Mouse (Mus musculus): ENCODE measurements around the gene Ciart.

Ciart gene

GRCm38 (mm10) chr3:95891211-95892065 lies 9.4 kb upstream of the Ciart start, which contains the start of gene BC028528:
BC028528 (minus strand) TSS chr3:95892005.
- POLR2A ChIA-PET, result interaction anchor here in 3 of 4 experiments (0.5 to 3.4 kb wide), 38 partner anchors 9 to 1415 kb away, joined by 3 to 20 read pairs (median 4); partner anchors contain the start of genes Ciart (in 3 of the 3), Prpf3 (in 3 of the 3), Car14 (in 2 of the 3) and Hist2h2ac (in 2 of the 3)
- CTCF ChIA-PET, result interaction anchor here in 2 of 4 experiments (0.5 to 2.2 kb wide), 9 partner anchors 9 to 103 kb away, joined by 3 to 10 read pairs (median 3); partner anchors contain the start of genes Car14 (in 1 of the 2), Ciart (in 1 of the 2), Mrps21 (in 1 of the 2) and Prpf3 (in 1 of the 2)

- ChIA-PET CTCF (interaction anchor here in 1 of 4 experiments (0.5 to 2.2 kb wide), 4 partner anchors 17 to 611 kb away, joined by 3 to 10 read pairs (median 4); no protein-coding TSS in a partner anchor), POLR2A (interaction anchor here in 3 of 4 experiments (0.6 to 3.4 kb wide), 15 partner anchors 8 to 168 kb away, joined by 3 to 10 read pairs (median 4); partner anchors contain the start of genes Car14 (in 1 of the 3), Mrps21 (in 1 of the 3), Prpf3 (in 1 of the 3) and Vps45 (in 1 of the 3))
Observed at GRCm38 (mm10) chr3:95889664-95890063, 7.6 kb upstream of the Ciart start.

- ChIA-PET POLR2A (interaction anchor here in 3 of 4 experiments (0.6 to 1.6 kb wide), 8 partner anchors 12 to 502 kb away, joined by 3 to 8 read pairs (median 4); partner anchors contain the start of genes Car14 (in 1 of the 3) and Mrps21 (in 1 of the 3)), CTCF (interaction anchor here in 2 of 4 experiments (0.6 to 1.5 kb wide), 4 partner anchors 17 to 204 kb away, joined by 3 to 5 read pairs (median 4); no protein-coding TSS in a partner anchor)
Observed at GRCm38 (mm10) chr3:95887596-95887995, 5.5 kb upstream of the Ciart start.

GRCm38 (mm10) chr3:95884400-95884799 lies 2.3 kb upstream of the Ciart start:
- POLR2A ChIA-PET, result no interaction called here
- CTCF ChIA-PET, result no interaction called here

GRCm38 (mm10) chr3:95882816-95883425 lies 870 bp upstream of the Ciart start:
- CTCF ChIA-PET, result interaction anchor here in 3 of 4 experiments (0.5 to 1.8 kb wide), 9 partner anchors 8 to 235 kb away, joined by 3 to 16 read pairs (median 3); partner anchors contain the start of gene Mrps21 (in 1 of the 3)
- POLR2A ChIA-PET, result interaction anchor here in 3 of 4 experiments (0.6 to 3.3 kb wide), 51 partner anchors 9 to 830 kb away, joined by 3 to 42 read pairs (median 4); partner anchors contain the start of genes BC028528 (in 3 of the 3), Mrps21 (in 3 of the 3), Car14 (in 2 of the 3) and Prpf3 (in 2 of the 3)

- CTCF ChIA-PET, result no interaction called here
- POLR2A ChIA-PET, result interaction anchor here in 1 of 4 experiments (1.0 kb wide), 1 partner anchor 14 kb away, joined by 3 read pairs; no protein-coding TSS in a partner anchor
Observed at GRCm38 (mm10) chr3:95879063-95879462, 3.0 kb downstream of the Ciart start.

- ChIA-PET CTCF (interaction anchor here in 3 of 4 experiments (0.6 to 1.6 kb wide), 5 partner anchors 10 to 568 kb away, joined by 3 to 5 read pairs (median 4); partner anchors contain the start of gene Ciart (in 1 of the 3)), POLR2A (interaction anchor here in 3 of 4 experiments (0.6 to 3.6 kb wide), 28 partner anchors 8 to 390 kb away, joined by 3 to 42 read pairs (median 4); partner anchors contain the start of genes Prpf3 (in 3 of the 3), Ciart (in 2 of the 3), BC028528 (in 1 of the 3) and Bola1 (in 1 of the 3))
Observed at GRCm38 (mm10) chr3:95872048-95872447, 10.0 kb downstream of the Ciart start.

- POLR2A ChIA-PET, result interaction anchor here (0.5 to 3.6 kb wide), 53 partner anchors 8 to 586 kb away, joined by 3 to 42 read pairs (median 4); partner anchors contain the start of genes Prpf3 (in 4 of the 4), Ciart (in 3 of the 4), Car14 (in 2 of the 4) and Ensa (in 2 of the 4)
- CTCF ChIA-PET, result interaction anchor here (0.5 to 1.6 kb wide), 9 partner anchors 9 to 1027 kb away, joined by 3 to 5 read pairs (median 4); partner anchors contain the start of gene Ciart (in 1 of the 4)
Observed at GRCm38 (mm10) chr3:95871392-95871867, 10.6 kb downstream of the Ciart start, which contains the start of gene Mrps21. Mrps21 (minus strand) TSS chr3:95871519.

GRCm38 (mm10) chr3:95870976-95871375 lies 11.1 kb downstream of the Ciart start:
- POLR2A ChIA-PET, result interaction anchor here (0.5 to 3.6 kb wide), 51 partner anchors 8 to 585 kb away, joined by 3 to 42 read pairs (median 4); partner anchors contain the start of genes Prpf3 (in 4 of the 4), Ciart (in 3 of the 4), Car14 (in 2 of the 4) and Ensa (in 2 of the 4)
- CTCF ChIA-PET, result interaction anchor here (0.5 to 1.6 kb wide), 6 partner anchors 9 to 781 kb away, joined by 3 to 5 read pairs (median 4); partner anchors contain the start of gene Ciart (in 1 of the 4)

GRCm38 (mm10) chr3:95867408-95867807 lies 14.6 kb downstream of the Ciart start:
- ChIA-PET POLR2A (interaction anchor here in 2 of 4 experiments (0.7 to 3.4 kb wide), 8 partner anchors 9 to 96 kb away, joined by 3 to 14 read pairs (median 4); partner anchors contain the start of genes Ciart (in 2 of the 2) and Prpf3 (in 1 of the 2)), CTCF (interaction anchor here in 1 of 4 experiments (0.5 kb wide), 1 partner anchor 44 kb away, joined by 4 read pairs; no protein-coding TSS in a partner anchor)

- ChIA-PET POLR2A (interaction anchor here in 3 of 4 experiments (0.7 to 4.0 kb wide), 21 partner anchors 8 to 377 kb away, joined by 3 to 20 read pairs (median 7); partner anchors contain the start of genes Prpf3 (in 3 of the 3), Ciart (in 2 of the 3), Aph1a (in 1 of the 3) and Car14 (in 1 of the 3)), CTCF (interaction anchor here in 3 of 4 experiments (0.8 to 2.6 kb wide), 6 partner anchors 10 to 42 kb away, joined by 4 to 9 read pairs (median 4); partner anchors contain the start of gene Prpf3 (in 1 of the 3))
Observed at GRCm38 (mm10) chr3:95866071-95866470, 16.0 kb downstream of the Ciart start.

GRCm38 (mm10) chr3:95865571-95865970 lies 16.5 kb downstream of the Ciart start:
- CTCF ChIA-PET, result interaction anchor here (0.6 to 2.6 kb wide), 11 partner anchors 9 to 1382 kb away, joined by 3 to 9 read pairs (median 5); partner anchors contain the start of gene Prpf3 (in 1 of the 4)

GRCm38 (mm10) chr3:95865050-95865449 lies 17.0 kb downstream of the Ciart start:
- ChIA-PET POLR2A (interaction anchor here (0.5 to 4.0 kb wide), 45 partner anchors 9 to 431 kb away, joined by 3 to 20 read pairs (median 4); partner anchors contain the start of genes Ciart (in 3 of the 4), Prpf3 (in 3 of the 4), Car14 (in 2 of the 4) and Arnt (in 1 of the 4)), CTCF (interaction anchor here (0.6 to 2.6 kb wide), 16 partner anchors 9 to 1382 kb away, joined by 3 to 9 read pairs (median 4); partner anchors contain the start of gene Prpf3 (in 1 of the 4))

More at GRCm38 (mm10) chr3:95865571-95865970, 16.5 kb downstream of the Ciart start:
- POLR2A ChIA-PET, result interaction anchor here (0.7 to 4.0 kb wide), 32 partner anchors 8 to 397 kb away, joined by 3 to 20 read pairs (median 5); partner anchors contain the start of genes Ciart (in 3 of the 4), Prpf3 (in 3 of the 4), Aph1a (in 1 of the 4) and Car14 (in 1 of the 4)

- ChIA-PET CTCF (interaction anchor here in 3 of 4 experiments (0.5 to 2.6 kb wide), 9 partner anchors 36 to 994 kb away, joined by 3 to 9 read pairs (median 3); partner anchors contain the start of gene Ensa (in 1 of the 3)), POLR2A (interaction anchor here in 3 of 4 experiments (0.6 to 4.0 kb wide), 21 partner anchors 8 to 275 kb away, joined by 3 to 20 read pairs (median 4); partner anchors contain the start of genes Ciart (in 2 of the 3), Mrps21 (in 2 of the 3), Car14 (in 1 of the 3) and Golph3l (in 1 of the 3))
Observed at GRCm38 (mm10) chr3:95863578-95863977, 18.5 kb downstream of the Ciart start.

- ChIA-PET POLR2A (interaction anchor here in 2 of 4 experiments (0.6 to 2.6 kb wide), 4 partner anchors 10 to 177 kb away, joined by 3 to 11 read pairs (median 4); partner anchors contain the start of gene Mrps21 (in 1 of the 2)), CTCF (interaction anchor here in 3 of 4 experiments (0.6 to 1.5 kb wide), 3 partner anchors 9 to 46 kb away, joined by 3 to 7 read pairs (median 4); partner anchors contain the start of gene Mrps21 (in 1 of the 3))
Observed at GRCm38 (mm10) chr3:95861796-95862195, 20.3 kb downstream of the Ciart start.

- ChIA-PET CTCF (no interaction called here), POLR2A (interaction anchor here in 1 of 4 experiments (0.6 to 2.6 kb wide), 3 partner anchors 11 to 176 kb away, joined by 3 to 11 read pairs (median 4); partner anchors contain the start of gene Mrps21)
Observed at GRCm38 (mm10) chr3:95861216-95861615, 20.8 kb downstream of the Ciart start.

Data from embryonic stem cell, embryonic (primary cell).